Mouse (Mus musculus) frontal cortex, postnatal 14 days (tissue): ENCODE measurements around the gene Tmem95.
"Not testable (repeated sequence)": the region's sequence is repeated elsewhere in the genome, so short reads cannot be mapped to it uniquely, and the experiment has no call there.

ENCODE experiments used
- DNase-seq, 2 experiments: peaks; one replicate each; pipeline ENCODE4 v3.0.0; 2022; ENCODE audit warnings: low spot score in 2 of 2

Gene Tmem95

DNA sequence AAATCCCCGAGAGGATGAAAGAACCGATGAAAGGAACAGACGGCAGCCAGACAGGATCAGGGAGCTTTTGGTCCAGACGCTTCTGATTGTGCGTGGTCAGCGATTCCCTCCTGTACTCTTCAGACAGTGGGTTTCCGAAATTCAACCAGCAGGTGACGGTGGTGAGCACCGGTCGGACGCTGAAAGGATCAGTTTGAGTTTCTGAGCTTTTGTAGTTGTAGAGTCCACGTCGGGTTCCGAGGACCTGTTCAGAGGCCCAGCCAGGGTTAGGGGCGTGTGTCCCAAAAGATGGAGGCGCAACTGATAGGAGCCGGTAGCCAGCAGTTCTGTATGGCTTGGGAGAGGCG lies 2.7 kb upstream of the Tmem95 start:
- DNase-seq = peak in 1 of 2 experiments; percentile 48

DNA sequence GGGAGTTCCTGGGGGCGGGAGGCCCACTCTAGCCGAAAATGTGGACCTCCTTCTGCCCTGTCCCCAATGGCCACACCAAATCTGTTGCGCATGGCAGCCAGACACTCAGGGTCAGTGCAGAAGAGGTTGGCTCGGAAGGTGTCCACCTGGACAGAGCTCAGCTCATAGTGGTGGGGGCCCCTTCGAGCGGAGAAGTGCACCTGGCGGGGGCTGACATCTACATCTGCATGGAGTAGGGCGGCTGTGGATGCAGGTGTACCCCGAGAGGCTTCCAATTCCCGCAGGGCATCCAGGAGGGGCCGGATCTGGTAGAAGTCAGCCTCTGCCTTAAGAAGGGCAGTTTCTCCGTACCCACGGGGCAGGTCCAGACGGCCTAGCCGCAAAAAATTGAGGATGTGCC lies 1.9 kb upstream of the Tmem95 start:
- DNase-seq = no peak

DNA sequence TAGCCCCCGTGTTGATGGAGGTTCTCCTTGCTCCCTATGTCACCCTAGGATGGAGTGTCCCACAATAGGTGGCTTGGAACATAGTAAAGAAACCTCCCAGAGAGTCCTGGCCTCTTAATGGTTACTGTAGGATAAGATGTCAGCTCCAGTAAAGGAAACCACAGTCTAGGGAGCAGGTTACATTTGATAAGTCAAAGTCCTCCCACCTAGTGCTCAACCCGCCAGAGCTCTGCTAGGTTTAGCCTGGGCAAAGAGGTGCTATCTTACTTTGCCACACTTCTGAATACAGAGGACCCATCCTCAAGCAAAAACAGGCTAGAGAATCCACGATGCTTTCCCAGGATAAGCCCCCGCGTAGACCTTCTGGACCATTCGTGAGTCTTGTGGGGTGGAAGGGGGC lies 1.1 kb upstream of the Tmem95 start:
- DNase-seq = no peak

DNA sequence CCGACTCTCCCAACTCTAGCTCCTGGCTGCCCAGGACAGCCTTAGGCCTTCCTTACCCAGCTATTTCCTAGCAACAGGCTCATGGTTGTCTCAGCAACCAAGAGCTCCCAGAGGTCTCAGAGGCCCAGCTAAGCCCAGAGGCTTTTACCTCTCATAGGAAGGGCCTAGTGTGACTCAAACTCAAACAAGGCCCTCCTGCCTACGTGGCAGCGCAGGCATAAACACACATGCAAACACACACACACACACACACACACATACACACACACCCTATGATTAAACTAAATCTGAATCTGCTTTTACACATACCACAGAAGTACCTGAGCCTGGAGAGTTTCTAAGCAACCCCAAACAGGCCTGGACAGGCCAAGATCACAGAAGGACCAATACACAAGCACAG lies 581 bp upstream of the Tmem95 start:
- no peak for DNase-seq

DNA sequence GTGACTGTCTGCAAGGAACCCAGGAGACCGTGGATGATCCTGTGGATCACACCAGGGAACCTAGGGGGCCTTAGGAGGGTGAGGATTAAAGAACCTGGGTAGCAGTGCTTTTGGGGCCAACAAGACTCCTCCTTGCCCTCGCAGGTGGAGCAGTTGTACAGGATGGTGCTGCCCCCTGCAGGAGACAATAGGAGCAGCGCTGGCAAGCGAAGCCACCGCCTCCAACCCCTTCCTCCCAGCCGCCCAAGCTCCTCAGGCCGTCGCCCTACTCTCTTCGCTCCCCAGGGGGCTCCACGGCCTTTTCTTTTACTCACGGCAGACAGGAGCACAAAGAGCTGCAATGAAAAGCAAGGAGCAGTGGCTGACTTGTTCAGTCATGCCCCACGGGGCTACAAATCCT lies 951 bp downstream of the Tmem95 start:
- peak; percentile 61 to 68 for DNase-seq

DNA sequence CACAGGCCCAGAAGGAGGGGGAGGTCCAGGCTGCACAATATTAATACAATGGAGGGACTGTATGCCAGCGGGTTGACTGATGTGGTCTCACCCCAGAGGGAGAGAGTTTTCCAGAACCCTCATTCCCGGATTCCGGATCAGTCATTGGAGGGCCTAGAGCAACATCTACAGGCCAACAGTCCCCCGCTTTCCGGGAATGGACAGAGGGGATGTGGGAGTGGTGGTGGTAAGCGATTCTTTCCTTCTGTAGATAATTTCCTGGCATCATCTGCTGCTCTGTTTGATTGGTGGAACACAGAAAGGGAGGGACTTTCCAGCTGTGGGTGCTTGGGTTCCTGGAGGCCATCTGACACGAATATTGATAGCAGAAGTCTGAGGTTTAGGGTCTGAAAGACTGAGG lies 1.6 kb downstream of the Tmem95 start:
- DNase-seq = no peak

DNA sequence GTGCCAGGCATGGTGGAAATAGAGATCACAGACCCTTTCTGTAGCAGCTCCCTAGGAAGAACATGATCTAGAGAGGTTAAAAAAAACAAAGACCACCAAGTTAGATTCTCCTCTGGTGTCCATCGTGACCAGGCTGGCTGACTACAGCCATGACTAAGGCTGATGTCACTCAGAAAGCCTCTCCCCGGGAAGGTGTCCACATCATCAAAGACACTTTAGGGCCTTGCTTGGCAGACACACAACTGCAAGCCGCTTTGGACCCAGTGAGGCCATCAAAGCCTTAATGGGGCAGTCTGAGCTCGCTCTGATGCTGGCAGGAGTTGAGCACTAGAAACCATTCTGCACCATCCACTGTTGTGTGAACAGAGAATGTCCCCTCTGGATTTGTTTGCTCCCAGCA lies 5.4 kb downstream of the Tmem95 start:
- DNase-seq = no peak

DNA sequence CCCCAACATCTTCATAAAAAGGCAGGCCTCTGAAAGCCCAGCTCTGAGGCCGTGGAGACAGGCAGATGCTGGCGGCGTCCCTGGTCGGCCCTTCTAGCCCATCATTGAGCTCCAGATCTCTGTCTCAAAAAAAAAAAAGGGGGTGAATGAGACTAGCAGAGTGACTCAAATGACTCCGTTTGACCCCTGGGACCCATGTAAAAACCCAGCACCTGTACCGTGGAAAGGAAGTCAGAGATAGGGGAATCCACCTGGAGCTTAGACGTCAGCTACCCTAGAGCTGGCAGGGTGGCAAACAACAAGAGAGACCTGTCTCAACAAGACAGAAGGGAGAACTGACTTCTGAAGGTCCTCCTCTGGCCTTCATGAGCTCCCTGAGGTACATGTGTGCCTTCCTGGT lies 6.0 kb downstream of the Tmem95 start:
- DNase-seq = no peak

DNA sequence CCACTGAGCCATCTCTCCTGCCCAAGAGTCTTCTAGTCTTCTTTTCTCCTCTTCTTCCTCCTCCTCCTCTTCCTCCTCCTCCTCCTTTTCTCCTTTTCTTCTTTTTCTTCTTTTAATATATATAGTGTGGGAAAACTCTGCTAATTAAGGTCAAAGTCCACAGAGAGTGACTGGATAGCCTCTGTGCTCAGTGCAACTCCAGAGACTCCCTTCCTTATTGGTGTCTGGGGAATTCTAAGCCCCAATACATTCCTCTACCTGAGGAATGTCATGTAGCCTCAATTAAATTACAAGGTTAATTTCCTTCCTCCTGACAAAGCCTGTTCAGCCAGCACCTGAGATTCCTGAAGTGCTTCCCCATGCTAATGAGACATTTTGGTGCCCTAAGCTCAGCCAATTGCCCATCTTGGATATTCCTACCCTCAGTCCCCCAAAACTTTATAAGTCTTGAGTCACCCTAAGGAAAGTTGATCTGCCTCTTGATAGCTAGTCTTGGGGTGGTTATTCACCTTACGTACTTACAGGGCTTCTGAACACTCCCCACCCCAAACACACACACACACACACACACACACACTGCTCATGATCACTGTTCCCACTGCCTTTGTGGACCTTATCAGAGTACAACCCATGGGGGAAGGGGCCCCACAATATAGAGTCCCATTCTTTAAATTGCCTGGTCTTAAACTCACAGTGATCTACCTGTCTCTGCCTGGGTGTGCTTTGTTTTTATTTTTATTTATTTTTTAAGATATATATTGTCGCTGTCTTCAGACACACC lies 7.3 kb downstream of the Tmem95 start:
- DNase-seq = no peak

DNA sequence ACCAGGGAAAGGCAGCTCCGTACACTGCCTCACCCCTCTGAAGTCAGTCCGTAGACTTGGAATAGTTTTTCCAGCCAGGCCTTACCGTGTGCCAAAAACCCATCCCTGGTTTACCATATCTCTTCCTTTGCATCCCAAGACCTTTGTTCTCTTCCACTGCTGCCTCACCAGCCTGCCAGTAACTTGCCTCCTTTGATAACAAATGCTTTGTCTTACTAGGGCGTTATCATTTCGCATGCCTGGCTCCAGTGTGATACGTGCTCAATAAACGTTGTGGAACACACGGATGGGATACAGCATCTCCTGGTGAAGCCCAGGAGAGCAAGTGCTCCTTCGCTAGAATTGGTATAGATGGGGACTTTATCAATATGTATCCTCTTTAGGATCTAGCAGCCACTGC lies 10.5 kb downstream of the Tmem95 start:
- DNase-seq = no peak

DNA sequence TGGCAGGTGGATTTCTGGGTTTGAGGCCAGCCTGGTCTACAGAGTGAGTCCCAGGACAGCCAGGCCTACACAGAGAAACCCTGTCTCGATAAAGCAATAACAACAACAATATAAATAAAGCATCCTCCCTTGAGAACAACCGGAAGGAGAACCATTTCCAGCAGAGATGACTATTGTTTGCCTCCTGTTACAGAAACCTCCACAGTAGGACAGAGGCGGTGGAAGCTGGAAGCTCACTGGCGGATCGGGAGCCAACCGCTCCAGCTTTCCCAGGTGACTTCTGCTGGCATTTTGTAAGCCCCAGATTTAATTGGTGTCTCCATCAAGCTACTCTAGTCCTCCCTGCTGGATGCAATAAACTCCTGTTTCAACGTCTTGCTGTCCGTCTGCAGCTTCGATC lies 12.3 kb downstream of the Tmem95 start:
- DNase-seq = no peak

DNA sequence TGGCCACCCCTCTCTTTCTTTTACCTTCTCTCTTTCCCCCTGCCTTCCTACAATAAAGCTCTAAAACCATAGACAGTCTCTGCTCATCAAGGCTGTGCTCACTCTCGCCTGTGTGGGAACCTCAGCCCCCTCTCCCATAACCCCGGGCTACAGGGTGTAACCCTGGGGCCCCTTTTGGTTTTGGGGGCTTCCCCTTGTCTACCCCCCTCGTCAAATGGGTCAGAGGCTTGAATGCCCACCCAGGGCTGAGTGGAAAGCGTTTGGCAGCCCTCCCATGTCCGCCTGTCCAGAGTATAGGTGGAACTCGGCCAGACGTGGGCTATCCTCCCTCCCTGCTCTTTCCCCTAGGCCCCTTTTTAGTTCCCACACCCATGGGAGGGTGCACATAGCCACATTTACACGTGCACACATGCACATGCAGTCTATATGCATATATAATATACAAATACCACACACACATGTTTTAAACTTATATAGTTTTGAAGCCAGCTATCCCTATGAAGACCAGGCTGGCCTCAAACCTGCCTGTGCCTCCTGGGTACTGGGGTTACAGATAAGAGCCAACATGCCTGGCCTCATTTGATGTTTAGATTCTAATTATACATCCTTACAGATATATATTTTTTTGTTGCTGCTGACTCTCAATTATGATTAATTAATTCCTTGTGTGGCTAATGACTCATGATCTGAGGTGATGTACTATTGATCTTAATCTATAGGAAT lies 13.5 kb downstream of the Tmem95 start:
- no peak for DNase-seq

DNA sequence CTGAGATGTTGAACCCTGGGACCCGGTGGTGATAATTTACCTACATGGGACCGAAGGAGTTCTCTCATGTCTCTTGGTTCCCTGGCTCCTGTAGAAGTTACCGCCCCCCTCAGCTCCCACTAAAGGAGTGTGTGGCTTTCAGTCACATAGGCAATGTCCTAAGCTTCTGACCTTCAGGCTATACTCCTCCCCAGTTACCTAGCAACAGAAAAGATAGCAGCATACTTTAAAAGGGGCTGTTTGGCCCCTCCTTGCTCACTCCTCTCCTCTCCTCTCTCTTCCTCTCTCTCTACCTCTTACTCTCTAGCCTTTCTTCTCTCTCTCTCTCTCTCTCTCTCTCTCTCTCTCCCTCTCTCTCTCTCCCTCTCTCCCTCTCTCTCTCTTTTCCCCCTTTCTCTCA lies 14.1 kb downstream of the Tmem95 start:
- DNase-seq = not testable (repeated sequence)

DNA sequence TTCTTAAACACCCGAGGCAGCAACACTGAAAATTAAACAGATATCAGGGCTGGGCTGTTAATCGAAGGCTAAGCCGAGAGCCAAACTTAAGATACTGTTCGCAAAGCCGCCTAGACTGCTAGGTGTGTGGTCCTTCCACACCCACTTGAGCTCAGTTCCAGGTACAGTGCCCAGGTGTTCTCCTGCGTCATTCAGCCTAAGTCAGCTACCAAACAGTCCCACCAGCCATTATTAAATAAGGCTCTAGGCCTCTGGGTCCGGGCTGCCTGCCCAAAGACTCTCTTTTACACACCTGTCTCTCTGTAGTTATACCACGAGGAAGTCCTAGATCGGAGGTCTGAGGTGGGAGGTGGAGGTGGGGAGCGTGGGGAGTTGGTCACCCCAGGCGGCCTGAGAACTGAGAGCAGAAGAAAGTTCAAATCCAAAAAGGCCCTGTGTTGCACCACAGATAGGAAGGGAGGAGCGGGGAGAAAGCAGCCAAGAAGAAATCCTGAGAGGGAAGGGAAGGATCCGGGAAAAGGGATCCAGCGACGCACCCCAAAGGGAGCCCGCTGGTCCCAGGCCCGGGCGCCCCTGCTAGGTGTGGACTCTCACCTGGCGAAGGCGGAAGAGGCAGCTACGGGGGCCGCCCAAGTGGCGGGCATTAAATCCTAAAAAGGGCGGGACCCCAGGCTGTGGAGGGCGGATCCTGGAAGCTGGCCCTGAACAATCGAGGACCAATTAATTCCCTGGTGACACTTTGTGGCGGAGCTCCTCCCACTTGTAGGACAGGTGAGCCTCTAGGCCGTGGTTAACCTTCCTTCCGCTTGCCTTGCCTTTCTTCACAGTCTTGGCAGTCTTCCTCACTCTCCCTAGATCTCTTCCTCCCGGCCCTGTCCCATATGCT lies 19.5 kb downstream of the Tmem95 start, which contains the start of gene Tnk1:
TSS of gene Tnk1 (minus strand) at position 618 of the 886 bp plus-strand sequence.
- no peak for DNase-seq

DNA sequence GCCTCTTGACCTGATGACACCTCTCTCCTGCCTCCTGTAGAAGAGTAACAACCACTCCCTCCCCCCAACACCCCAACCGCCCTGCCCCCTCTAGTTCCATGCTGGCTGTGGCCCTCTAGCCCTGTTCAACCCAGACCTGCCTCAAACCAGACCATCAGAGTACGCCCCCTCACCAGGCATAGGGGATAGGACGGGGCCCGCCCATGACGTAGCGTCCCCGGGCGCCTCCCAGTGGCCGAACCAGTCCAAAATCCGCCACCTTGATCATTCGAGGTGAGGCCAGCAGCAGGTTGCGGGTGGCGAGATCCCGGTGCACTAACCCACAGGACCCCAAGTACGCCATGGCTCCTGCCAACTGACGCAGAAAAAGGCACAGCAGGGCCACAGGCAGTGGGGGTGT lies 22.5 kb downstream of the Tmem95 start:
- DNase-seq = no peak

DNA sequence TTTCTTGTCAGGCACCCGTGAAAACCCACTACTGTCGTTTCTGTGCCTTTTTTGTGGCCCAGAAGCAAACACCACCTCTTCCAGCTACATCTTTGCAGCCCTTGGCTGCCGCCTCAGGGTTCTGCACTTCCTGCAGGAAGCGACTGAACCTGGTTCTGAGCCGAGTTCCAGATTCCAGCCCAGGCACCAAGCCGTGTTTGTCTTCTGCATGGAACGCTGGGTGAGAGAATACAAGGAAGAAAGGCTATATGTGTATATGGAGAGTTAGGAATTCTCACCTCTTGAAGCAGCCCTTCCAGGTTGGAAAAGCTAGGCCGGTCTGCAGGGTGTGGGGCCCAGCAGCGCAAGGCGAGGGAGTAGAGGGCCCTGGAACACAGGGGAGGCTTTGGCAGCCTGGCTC lies 23.1 kb downstream of the Tmem95 start:
- DNase-seq = no peak

DNA sequence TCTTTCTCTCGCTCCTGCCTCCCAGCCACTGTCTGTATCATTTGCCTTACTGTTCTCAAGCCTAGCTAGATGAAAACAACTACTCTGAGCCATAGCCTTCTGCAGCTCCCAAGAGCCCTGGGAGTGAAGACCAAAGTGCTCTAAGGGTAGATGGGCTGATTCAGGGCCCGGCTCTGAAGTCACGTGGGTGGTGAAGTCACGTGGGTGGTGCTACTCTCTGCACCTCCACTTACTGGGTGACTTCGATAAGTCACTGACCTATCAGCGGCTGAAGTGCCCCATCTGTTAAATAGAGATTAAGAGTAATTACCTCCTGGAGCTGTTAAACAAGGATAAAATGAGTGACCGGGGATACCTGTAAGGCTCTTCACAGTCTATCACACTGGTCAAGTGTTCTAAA lies 23.8 kb downstream of the Tmem95 start:
- no peak for DNase-seq

DNA sequence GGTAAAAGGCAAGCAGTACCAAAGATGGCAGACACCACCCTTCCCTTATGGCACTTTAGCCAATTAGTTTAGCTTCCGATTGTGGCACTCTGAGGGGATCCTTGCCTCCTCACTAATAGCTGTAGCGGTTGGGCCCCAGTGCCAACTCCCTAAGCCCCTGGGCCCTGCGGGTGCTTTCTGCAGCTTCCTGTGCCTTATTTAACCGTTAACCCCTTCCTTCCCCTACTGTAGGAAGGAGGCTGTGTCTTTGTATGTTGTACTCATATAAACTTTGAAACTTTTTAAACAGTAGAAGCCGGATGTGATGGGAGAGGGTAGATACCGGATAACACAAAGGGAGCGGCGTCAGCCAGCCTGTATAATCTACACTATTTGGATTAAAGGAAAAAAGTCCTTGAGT lies 27.1 kb downstream of the Tmem95 start:
- no peak for DNase-seq

DNA sequence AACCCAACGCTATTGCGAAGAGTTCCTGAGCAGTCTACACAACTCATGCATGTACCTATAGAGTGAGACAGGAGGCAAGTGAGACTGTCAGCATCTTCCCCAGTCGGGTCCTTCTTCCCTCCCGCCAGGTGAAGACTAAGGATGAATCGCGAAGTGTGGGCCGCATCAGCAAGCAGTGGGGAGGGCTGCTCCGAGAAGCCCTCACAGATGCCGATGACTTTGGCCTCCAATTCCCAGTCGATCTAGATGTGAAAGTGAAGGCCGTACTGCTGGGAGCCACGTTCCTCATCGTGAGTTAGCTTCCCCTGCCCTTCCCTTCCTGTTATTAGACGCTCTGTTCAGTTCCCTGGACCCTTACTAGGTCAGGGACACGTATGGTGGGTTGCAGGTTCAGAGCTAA lies 27.9 kb downstream of the Tmem95 start:
- DNase-seq = no peak

DNA sequence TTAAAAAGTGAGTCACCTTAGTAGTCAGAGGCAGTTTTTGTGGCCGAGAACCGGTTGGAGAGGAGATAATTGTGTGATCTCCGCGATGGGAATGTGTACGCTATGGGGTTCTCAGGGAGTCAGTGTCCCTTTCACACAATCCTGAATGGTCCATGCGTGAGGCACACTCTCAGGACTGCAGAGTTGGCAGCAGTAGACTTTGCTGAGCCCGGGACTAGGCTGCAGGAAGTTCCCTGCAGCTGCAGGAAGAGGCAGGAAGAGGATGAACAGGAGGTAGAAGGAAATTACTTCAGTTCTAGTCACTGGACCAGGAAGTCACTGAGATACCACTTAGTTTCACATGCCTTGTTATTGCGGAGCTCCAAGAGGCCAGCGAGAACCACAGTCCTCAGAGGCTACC lies 28.7 kb downstream of the Tmem95 start:
- DNase-seq = no peak

DNA sequence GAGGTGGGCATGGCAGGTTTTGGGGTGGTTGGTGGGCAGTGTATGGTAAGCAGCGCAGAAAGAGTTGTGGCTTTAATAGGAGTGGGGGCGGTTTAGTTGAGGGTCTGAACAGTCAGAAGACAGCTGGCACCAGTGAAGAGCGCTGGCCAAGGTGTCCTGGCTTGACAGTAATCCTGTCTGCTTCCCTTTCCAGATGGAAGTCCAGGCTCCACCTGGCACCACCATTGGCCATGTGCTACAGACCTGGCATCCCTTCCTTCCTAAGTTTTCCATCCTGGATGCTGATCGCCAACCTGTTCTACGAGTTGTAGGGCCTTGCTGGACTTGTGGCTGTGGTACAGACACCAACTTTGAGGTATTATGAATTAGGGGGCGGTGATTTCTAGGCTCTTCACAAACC lies 29.8 kb downstream of the Tmem95 start:
- DNase-seq = no peak
